Mouse (Mus musculus) v-Abl transformed pro-B cells (cell line): ENCODE data around the gene Ttc3.
"Not testable (repeated sequence)": the region's sequence is repeated elsewhere in the genome, so short reads cannot be mapped to it uniquely, and the experiment has no call there.

Experiments
- in situ Hi-C, 2 experiments: fragments of 400-800 bp; cut with MboI; formaldehyde crosslinking; loops; one replicate each; pipeline ENCODE4 v1.15.1; 2025; ENCODE audit not compliant: unreplicated experiment in 2 of 2

Gene Ttc3

DNA sequence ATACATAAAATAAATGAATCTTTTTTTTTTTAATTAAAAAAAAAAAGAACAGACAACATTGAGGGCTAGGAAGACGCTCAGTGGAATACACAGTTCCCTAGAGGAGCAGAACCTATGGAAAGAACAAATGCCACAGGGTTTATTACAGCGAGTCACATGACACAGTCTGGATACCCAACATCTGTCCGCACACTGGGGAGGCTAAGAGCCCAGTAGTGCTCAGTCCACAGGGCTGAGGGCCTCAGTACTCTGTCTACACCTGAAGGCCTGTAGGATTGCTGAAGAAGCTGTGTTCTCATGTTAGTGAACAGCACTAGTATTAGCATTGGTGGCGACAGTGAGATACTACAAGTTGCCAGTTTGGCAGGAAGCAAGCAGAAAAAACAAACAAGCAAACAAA, 42.3 kb downstream of the Ttc3 start:
- in situ Hi-C loops, result no loop called here

DNA sequence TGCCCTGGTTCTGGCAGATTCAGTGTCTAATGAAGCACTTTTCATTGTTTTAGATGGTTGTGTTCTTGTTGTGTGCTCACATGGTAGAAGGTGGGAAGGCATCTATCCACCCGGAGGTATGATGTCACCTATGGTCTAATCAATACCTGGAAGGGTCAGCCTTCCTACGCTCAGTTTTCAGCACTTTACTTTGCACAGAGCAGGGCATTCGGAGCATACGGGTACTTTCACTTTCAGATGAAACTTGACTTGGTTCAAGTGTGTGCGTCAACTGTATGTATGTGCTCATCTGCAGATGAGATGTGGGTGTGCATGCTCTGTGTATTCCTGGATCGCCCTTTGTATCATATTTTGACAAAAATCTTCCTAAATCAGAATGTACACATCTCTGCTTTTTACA, 43.7 kb downstream of the Ttc3 start:
- in situ Hi-C loops, result no loop called here

DNA sequence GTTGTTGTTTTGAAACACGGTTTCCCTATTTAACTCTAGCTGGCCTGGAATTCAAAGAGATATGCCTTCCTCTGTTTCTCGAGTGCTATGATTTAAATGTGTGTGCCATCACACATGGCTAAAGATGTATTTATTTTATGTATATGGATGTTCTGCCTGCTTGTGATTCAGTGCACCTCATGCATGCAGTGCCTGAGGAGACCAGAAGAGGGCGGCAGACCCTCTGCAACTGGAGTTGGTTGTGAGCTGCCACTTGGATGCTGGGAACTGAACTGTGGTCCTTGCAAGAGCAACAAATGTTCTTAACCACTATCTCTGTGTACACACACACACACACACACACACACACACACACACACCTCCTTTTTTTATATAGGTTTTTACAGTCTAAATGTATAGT, 50.1 kb downstream of the Ttc3 start:
- in situ Hi-C loops, result no loop called here

DNA sequence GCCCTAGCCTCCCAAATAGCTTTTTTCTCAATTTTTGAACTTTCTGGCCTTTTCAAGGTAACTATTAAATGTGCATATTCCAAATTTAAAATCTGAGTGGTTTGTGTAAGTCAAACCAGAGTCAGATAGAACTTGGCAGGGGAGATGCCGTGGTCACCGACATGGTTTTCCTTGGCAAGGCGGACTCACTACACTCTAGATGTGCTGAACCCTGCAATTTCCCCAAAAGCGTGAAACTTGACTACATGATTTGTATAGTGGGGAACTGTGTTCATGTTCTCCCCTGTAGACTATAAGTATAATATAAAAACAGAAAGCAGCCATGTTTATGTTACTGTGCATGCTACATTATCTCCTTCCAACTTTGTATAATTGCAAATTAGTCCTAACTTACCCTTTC, 58.5 kb downstream of the Ttc3 start:
- in situ Hi-C loops, result loop anchor here in 1 of 2 experiments (25.0 kb wide), 1 partner anchor 392 kb away; no protein-coding TSS in a partner anchor

DNA sequence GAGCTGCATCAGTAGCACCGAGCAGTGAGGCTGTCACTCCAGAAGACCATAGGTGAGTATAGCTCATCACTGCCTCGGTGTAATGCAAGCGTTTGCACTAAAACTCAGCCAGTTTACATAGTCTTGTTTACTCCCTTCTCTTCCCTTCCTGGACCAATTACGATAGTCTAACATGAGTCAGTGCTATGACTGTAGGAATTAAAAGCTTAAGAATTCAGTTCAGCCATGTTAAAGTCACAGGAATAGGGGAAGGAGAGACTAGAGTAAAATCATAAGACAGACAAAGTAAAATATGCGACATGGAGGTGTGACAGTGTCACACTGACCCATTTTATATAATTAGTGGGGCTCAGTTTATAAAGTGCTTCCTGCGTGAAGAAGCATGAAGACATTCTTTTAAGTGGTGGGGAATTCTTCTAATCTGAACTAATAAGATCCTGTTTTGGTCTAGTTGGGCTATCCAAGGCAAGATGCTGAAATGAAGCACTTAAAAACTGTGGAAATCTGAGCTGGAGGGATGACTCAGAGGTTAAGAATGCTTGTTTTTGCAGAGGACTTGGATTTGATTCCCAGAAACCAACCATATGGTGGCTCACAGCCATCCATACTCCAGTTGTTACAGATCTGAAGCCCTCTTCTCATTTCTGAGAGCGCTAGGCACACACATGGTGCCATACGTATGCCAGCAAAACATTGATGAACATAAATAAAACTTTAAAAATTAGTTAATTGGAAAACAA, 65.2 kb downstream of the Ttc3 start:
- in situ Hi-C loops, result loop anchor here in 1 of 2 experiments (25.0 kb wide), 1 partner anchor 398 kb away; no protein-coding TSS in a partner anchor

DNA sequence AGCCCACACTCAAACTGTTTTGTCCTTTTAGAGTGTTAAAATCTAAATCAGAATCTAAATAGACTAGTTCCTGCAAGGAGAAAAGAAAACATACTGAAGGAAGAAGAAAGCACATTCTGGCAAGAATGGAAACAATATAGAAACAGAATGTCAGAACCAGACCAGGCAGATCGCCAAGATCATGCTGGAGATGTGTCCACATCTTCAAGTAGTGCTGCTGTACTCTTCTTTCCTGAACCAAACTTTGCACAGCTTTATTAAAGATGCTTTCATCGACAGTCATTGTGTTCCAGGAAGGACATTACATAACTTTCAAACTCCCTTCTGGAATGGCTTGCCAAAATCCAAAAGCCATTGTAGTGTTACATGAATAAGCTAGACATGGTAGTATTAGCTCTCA, 66.4 kb downstream of the Ttc3 start:
- in situ Hi-C loops, result loop anchor here in 1 of 2 experiments (25.0 kb wide), 1 partner anchor 400 kb away; no protein-coding TSS in a partner anchor

DNA sequence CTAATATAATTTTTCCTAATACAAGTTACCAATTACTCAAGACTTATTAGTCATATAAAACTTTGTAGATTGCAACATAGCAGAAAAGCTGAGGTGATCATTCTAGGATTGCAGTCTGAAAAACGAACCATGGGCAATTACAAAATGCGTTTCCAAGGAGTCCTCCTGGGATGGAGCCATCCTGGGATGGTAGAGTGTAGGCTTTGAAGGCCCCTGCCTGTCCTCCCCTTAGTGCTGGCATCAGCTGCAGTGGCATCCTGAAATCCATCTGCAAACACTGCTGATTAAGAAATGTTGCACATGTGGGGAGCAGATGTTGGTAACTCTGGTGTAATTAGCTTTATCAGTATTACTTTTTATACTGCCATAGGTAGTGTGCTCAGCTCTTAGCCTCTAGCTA, 70.9 kb downstream of the Ttc3 start:
- in situ Hi-C loops, result loop anchor here in 1 of 2 experiments (25.0 kb wide), 1 partner anchor 404 kb away; no protein-coding TSS in a partner anchor

DNA sequence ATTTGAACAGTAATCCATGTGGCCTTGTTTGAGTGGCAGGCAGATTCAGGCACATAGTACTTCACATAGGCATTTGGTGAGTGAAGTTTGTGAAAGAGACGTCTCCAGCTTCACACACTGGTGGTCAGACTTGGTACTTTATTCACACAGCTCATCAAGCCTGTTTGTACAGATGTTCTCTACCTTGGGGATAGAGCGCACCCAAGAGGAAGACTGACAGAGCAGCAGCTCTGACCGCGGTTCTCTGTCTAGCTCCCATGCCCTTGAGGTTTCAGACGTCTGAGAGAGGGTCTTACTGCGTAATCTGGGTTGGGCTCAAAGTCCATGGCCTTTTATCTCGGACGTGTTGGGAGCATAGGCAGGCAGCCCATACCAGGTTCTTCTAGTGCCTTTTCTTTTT, 78.7 kb downstream of the Ttc3 start:
- in situ Hi-C loops, result loop anchor here in 1 of 2 experiments (25.0 kb wide), 1 partner anchor 412 kb away; no protein-coding TSS in a partner anchor

DNA sequence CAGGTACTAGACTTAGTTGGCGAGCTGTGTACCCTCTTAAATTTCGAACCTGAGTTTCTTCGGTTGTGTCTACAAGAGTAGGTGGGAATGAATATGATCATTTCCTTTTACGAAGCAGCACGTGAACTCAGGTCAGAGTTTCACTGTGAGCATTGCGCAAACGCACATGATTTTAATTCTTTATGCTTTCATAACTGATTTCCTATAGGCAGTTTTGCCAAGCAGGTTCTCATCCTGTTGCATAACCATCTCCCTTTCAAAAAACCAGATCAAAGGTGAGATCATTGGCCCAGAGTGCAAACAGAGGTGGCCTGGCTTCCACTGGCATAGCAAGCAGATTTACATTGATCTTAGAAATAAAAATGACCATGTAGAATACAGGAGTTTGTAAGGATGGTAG, 79.2 kb downstream of the Ttc3 start:
- in situ Hi-C loops, result loop anchor here in 1 of 2 experiments (25.0 kb wide), 1 partner anchor 412 kb away; no protein-coding TSS in a partner anchor

DNA sequence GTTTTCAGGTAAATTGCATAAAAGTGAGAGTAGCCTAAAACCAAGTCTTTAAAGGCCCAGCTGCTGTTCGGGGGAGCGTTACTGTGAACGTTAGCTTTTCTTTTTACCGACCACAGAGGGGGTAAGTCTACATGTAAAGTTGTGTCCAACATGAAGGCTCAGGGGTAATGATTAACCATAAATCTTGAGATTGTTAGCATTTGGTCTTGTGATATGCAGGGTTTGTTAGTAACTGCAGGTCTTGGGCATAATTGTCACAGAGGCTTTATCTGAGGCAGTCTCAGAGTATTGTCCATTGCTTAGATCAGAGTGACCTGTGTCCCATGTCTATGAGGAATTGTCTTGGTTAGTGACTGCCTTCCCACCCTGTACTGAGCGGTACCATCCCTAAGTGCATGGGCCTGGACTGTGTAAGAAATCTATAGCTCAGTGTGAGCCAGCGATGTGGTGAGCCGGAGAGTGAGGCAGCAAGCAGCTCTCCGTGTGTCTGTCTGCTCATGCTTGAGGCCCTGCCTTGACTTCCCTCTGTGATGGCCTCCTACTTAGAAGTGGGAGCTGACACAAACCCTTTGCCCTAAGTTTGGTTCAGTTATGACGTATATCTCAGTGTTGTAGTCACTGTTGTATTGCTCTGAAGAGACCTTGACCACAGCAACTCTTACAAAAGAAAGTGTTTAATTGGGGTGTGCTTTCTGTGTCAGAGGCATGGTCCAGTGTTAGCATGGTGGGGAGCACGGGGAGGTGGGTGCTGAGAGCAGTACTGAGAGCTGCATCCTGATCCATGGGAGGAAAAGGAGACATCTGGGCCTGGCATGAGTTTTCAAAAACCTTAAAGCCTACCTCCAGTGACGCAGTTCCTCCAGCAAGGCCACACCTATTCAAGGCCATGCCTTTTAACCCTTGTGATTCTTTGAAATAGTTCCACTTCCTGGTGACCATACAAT, 81.4 kb downstream of the Ttc3 start:
- in situ Hi-C loops, result no loop called here

DNA sequence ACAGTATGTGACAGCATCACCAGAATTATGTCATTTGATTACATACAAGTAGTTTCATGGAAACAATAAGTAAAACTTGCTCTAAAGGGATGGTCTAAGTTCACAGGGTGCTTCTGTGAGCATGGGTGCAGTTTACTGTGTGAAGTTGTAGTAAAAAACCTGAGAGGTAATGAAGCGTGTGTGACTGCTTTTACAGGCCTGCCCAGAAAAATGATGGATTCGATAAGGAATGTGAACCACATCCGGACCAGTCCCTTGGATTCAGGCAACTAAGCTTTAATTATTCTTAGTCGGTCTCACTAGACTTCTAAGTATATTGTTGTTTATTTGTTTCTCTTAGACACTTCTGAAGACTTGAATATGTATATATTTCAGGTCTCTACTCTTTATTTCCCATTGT, 82.3 kb downstream of the Ttc3 start:
- in situ Hi-C loops, result no loop called here

DNA sequence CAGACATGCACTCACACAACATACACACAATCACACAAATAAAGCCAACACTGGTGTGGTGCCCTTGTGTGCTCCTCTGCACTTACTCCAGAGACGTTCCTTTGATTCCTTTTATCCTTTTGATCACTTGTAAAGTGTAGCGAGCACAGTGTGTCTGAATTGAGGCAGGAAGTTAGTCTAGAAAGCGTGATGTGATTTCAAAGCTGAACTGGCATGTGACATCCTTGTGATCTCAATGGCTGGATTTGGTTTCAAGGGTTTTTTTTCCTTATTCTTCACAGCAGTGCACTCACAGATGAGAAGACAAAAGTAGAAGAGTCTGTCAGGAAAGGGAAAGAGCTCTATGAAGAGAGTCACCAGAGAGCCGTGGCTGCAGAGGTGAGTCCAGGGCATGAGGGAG, 83.7 kb downstream of the Ttc3 start:
- in situ Hi-C loops, result no loop called here

DNA sequence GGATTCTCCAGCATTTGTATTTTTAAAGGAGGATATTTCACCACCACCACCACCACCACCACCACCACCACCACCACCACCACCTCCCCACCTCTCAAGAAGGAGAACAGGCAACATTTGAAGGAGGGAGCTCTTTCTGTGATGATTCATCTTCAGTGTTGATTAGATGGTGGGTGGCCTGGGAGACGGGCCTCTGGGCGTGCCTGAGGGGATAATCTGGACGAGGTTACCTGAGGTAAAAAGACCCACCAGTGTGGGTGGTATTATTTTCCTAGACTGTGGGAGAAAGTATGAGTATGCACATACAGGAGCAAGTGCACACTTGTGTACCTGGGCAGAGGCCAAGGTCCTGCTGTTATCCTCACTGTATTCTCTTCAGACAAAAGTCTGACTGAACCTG, 93.6 kb downstream of the Ttc3 start:
- in situ Hi-C loops, result no loop called here

DNA sequence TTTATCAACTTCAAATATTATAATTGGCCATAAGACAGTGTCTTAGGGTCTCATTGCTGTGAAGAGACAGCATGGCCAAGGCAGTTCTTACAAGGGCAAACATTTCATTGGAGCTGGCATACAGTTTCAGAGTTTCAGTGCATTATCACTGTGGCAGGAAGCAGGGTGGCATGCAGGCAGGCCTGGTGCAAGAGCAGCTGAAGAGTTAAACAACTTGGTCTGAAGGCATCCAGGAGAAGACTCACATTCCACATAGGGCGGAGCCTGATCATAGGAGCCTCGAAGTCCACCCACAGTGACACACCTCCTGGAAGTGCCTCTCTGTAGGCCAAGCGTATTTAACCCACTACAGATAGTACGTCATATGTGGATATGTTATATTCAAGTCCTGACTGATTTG, 95.5 kb downstream of the Ttc3 start:
- in situ Hi-C loops, result no loop called here

DNA sequence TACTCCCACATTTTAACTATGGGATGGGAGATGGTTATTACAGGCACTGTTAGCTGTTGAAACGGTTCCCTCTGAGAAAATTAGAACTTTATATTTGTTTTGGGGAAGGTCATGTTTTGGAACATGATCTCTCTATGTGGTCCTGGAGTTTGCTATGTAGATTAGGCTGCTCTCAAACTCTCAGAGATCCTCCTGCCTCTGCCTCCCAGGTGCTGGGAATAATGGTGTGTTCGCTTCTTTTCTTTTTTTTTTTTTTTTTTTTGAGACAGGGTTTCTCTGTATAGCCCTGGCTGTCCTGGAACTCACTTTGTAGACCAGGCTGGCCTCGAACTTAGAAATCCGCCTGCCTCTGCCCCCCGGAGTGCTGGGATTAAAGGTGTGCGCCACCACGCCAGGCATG, 95.9 kb downstream of the Ttc3 start:
- in situ Hi-C loops, result not testable (repeated sequence)

DNA sequence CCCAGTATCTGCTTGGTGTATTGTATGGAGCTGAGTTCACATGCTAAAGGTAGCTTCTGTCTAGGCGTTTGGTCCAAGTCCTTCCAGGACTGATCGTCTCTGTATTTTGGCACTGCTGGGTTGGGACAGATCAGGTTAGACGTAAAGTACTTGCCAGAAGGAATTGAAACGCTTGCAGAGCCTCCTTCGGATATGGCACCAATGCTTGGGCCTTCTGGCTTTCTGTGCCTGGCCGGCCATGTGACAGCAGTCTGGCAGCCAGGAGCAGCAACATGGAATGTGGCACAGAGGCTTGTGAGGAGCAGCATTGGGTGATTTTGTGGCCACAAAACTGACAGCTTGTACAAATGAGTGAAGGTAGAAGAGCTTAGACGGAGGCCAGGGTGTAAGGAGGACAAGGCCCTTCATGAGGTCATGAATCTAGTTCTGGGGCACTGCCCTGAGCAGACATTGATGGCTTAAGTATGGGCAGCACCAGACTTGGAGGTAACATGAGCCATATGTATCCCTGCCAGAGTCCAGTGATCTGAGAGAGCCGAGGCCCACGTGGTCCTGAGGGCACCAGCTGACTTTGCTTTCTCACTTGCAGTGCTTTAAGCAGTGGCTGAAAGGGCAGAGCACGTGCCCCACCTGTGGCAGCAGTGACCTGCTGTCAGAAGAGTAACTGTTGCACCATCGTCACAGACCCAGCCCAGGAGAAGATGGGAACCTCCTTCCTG, 97.1 kb downstream of the Ttc3 start:
- in situ Hi-C loops, result no loop called here

DNA sequence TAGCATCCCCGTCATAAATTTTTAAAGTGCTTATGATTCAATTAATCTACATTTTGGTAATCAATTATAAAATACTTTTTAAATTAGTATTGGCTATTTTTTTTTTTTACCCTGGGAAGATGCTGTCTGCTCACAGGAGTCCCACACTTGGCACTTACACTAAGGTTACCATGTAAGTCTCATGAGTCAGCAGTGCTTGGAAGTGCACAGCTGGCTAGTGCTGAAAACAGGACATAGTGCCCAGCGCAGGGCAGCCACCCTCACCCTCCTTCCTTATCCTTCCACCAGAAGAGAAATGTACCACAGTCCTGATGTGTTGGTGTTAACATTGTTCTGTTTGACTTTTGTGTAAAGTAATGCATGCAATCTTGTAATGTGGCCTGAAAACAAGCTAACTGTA, 98.0 kb downstream of the Ttc3 start:
- in situ Hi-C loops, result no loop called here

DNA sequence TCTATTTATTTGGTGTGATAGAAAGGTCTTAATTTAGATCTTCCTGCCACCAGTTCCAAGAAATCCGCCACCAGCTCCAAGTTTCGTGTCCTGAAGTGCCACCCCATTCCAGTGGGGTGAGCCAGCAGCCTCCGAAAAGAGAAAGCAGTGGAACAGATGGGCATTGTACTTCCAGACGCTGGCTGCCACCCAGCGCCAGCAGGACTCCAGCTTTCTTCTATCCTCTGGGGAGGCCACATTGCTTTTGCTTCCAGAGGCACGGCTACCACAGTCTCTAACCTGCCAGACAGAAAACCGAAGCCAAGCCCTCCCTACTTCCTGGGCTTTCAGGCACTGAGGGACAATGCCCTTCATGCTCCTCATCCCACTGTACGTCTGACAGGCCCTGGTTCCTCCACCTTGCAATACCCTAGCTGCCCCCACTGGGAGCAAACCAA, 102.1 kb downstream of the Ttc3 start:
- in situ Hi-C loops, result no loop called here

DNA sequence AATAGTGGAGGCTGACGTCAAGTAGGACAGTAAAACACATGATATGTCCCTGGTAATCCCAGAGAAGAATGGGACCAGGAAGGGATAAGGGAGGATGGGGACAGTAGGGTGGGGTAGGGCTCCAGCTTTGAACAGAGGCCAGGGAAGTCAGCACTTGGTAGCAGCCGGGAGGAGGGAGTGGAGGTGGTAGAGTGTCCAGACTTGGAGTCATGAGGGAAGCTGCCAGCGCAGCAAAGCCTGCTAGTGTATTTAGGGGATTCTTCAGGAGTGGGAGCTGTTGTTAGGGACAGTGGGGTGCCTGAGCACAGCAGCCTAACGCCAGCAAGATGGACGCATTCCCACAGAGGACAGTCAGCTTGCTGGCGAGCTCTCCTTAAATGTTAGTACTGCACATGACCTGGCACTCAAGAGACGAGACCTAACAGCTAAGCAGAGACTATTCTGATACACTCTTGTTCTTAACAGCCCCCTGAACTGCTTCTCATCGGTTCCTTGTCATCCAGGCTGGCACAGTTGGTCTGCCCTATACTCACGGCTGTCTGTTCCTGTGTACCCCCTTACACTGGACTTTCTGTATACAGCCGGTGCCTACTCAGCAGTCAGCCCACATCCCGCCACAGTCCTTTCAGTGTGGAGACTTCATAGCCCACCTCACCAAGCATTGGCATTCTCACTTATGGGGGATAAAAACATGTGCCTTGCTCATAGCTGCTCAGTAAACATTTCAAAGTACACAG, 102.8 kb downstream of the Ttc3 start:
- in situ Hi-C loops, result no loop called here
